Mouse (Mus musculus) spleen, adult 18-20 months (tissue): ENCODE results near the gene Ranbp6.

Experiments
- DNase-seq, 2 experiments: peaks; one replicate each; pipeline ENCODE4 v3.0.0; 2022; ENCODE audit warnings: mixed read lengths in 2 of 2

Ranbp6 gene

GRCm38 (mm10) chr19:29812581-29813460, at the start of gene Ranbp6:
Gene Ranbp6, minus strand, starts transcription at chr19:29812974.
- peak; percentile 84 to 93 for DNase-seq

GRCm38 (mm10) chr19:29860816-29861215, 48.0 kb upstream of the Ranbp6 start:
- no peak for DNase-seq

GRCm38 (mm10) chr19:29857267-29857666, 44.5 kb upstream of the Ranbp6 start:
- DNase-seq: no peak

- DNase-seq: no peak
Measured at GRCm38 (mm10) chr19:29853711-29854110, 40.9 kb upstream of the Ranbp6 start.

- no peak for DNase-seq
Measured at GRCm38 (mm10) chr19:29851036-29851690, 38.4 kb upstream of the Ranbp6 start.

- no peak for DNase-seq
Measured at GRCm38 (mm10) chr19:29849924-29850551, 37.3 kb upstream of the Ranbp6 start.

GRCm38 (mm10) chr19:29844036-29844661, 31.4 kb upstream of the Ranbp6 start:
- DNase-seq: no peak

GRCm38 (mm10) chr19:29843641-29844035, 30.9 kb upstream of the Ranbp6 start:
- DNase-seq: no peak

GRCm38 (mm10) chr19:29842973-29843372, 30.2 kb upstream of the Ranbp6 start:
- DNase-seq: no peak

- no peak for DNase-seq
Measured at GRCm38 (mm10) chr19:29840642-29841041, 27.9 kb upstream of the Ranbp6 start.

- no peak for DNase-seq
Measured at GRCm38 (mm10) chr19:29838636-29839135, 25.9 kb upstream of the Ranbp6 start.

GRCm38 (mm10) chr19:29838171-29838570, 25.4 kb upstream of the Ranbp6 start:
- DNase-seq: no peak

GRCm38 (mm10) chr19:29835364-29836034, 22.7 kb upstream of the Ranbp6 start:
- DNase-seq: no peak

GRCm38 (mm10) chr19:29830911-29831310, 18.1 kb upstream of the Ranbp6 start:
- no peak for DNase-seq

GRCm38 (mm10) chr19:29828558-29828957, 15.8 kb upstream of the Ranbp6 start:
- DNase-seq: no peak

- DNase-seq: no peak
Measured at GRCm38 (mm10) chr19:29826686-29827085, 13.9 kb upstream of the Ranbp6 start.

GRCm38 (mm10) chr19:29825003-29825402, 12.2 kb upstream of the Ranbp6 start:
- DNase-seq: no peak

- peak in 1 of 2 experiments; percentile 45 for DNase-seq
Measured at GRCm38 (mm10) chr19:29824034-29824700, 11.4 kb upstream of the Ranbp6 start.

- DNase-seq: no peak
Measured at GRCm38 (mm10) chr19:29823456-29824010, 10.8 kb upstream of the Ranbp6 start.

- no peak for DNase-seq
Measured at GRCm38 (mm10) chr19:29820966-29821365, 8.2 kb upstream of the Ranbp6 start.

GRCm38 (mm10) chr19:29810022-29810421, 2.8 kb downstream of the Ranbp6 start:
- DNase-seq: no peak
